Comparison of ENCODE assay signal across 12 mouse cellular contexts in genomic region chr2:79362029-79362428, GRCm38 (mm10).
DNase-seq lines count a peak whose midpoint lies in the region; ATAC-seq and TF ChIP-seq lines count a peak whose summit lies in the region.
"Had no signal": no experiment of that assay in that cellular context is flagged by ENCODE, and none has a peak within 500 bp of the region (broad histone marks: within the 10 kb centered on the region; RNA-seq: fewer than 3 reads in every experiment).

No protein-coding gene starts in this region.

- no peaks in the 10 kb centered on the region for H3K4me1 ChIP-seq in midbrain, embryonic 11.5 days (ENCODE audit: control insufficient read depth, insufficient read depth, low read length)
- no peaks in the 10 kb centered on the region; the same call in 1 of the 2 replicates for H3K4me1 ChIP-seq in midbrain, embryonic 15.5 days
- peaks cover 6% of the 10 kb centered on the region; the same call in 1 of the 2 replicates for H3K4me1 ChIP-seq in heart, embryonic 12.5 days (replicated peaks)
- H3K4me1 ChIP-seq: embryonic facial prominence, embryonic 13.5 days; limb, embryonic 13.5 days had no signal

- no peak for TF ChIP-seq CTCF in layer of hippocampus, adult 2 months (conservative IDR thresholded peaks at IDR 0.05)

- WGBS in midbrain, embryonic 11.5 days: 86% methylated on average over 6 of the region's 6 CpGs
- WGBS in midbrain, embryonic 15.5 days: 51% methylated on average over 6 of the region's 6 CpGs
- 70% methylated on average over 6 of the region's 6 CpGs for WGBS in heart, embryonic 12.5 days

- intact Hi-C loops in left cerebral cortex, postnatal 14 days (cut with DNase I): no loop called here
- intact Hi-C loops in gastrocnemius, postnatal 14 days (cut with DNase I; ENCODE audit: low total_unique reads): no loop called here

- no peak overlapping the region for H3K4me2 ChIP-seq in midbrain, embryonic 11.5 days
- no peak overlapping the region for H3K4me2 ChIP-seq in midbrain, embryonic 15.5 days
- no peak overlapping the region for H3K4me2 ChIP-seq in heart, embryonic 12.5 days
- H3K4me2 ChIP-seq: embryonic facial prominence, embryonic 13.5 days; limb, embryonic 13.5 days had no signal

- no peak overlapping the region for H3K4me3 ChIP-seq in midbrain, embryonic 11.5 days (ENCODE audit: low read depth, low read length)
- no peak overlapping the region for H3K4me3 ChIP-seq in midbrain, embryonic 15.5 days
- H3K4me3 ChIP-seq in layer of hippocampus, adult 2 months: no peak overlapping the region
- H3K4me3 ChIP-seq in heart, embryonic 12.5 days: no peak overlapping the region
- H3K4me3 ChIP-seq: embryonic facial prominence, embryonic 13.5 days; limb, embryonic 13.5 days had no signal

- no peak overlapping the region for H3K9ac ChIP-seq in midbrain, embryonic 11.5 days (ENCODE audit: low read length)
- no peak overlapping the region for H3K9ac ChIP-seq in midbrain, embryonic 15.5 days
- H3K9ac ChIP-seq in heart, embryonic 12.5 days: no peak overlapping the region
- H3K9ac ChIP-seq: embryonic facial prominence, embryonic 13.5 days; limb, embryonic 13.5 days had no signal

- H3K27ac ChIP-seq in midbrain, embryonic 11.5 days (ENCODE audit: low read depth, low read length): no peak overlapping the region
- no peak overlapping the region for H3K27ac ChIP-seq in midbrain, embryonic 15.5 days
- H3K27ac ChIP-seq in layer of hippocampus, adult 2 months: no peak overlapping the region
- no peak overlapping the region for H3K27ac ChIP-seq in heart, embryonic 12.5 days (ENCODE audit: poor library complexity, severe bottlenecking)
- H3K27ac ChIP-seq: embryonic facial prominence, embryonic 13.5 days; kidney, postnatal 0 days; limb, embryonic 13.5 days had no signal

- ATAC-seq in midbrain, embryonic 11.5 days (ENCODE audit: low FRiP score): no peak
- no peak; the same call in 1 of the 2 replicates for ATAC-seq in midbrain, embryonic 15.5 days (replicated peaks)
- no peak for ATAC-seq in heart, embryonic 12.5 days (ENCODE audit: insufficient number of reproducible peaks, low FRiP score)

- H3K9me3 ChIP-seq in midbrain, embryonic 11.5 days (ENCODE audit: control insufficient read depth, low read length): no peaks in the 10 kb centered on the region
- no peaks in the 10 kb centered on the region for H3K9me3 ChIP-seq in midbrain, embryonic 15.5 days
- no peaks in the 10 kb centered on the region for H3K9me3 ChIP-seq in heart, embryonic 12.5 days (replicated peaks)
- H3K9me3 ChIP-seq: embryonic facial prominence, embryonic 13.5 days; limb, embryonic 13.5 days had no signal

- no peaks in the 10 kb centered on the region for H3K36me3 ChIP-seq in midbrain, embryonic 11.5 days (ENCODE audit: control insufficient read depth, insufficient read depth, low read length)
- no peaks in the 10 kb centered on the region for H3K36me3 ChIP-seq in midbrain, embryonic 15.5 days (replicated peaks)
- no peaks in the 10 kb centered on the region for H3K36me3 ChIP-seq in heart, embryonic 12.5 days
- H3K36me3 ChIP-seq: embryonic facial prominence, embryonic 13.5 days; limb, embryonic 13.5 days had no signal

- DNase-seq in midbrain, embryonic 11.5 days (ENCODE audit: low spot score, missing footprints): peak; percentile 59
- DNase-seq in layer of hippocampus, adult 2 months (ENCODE audit: low spot score in 2 of 2): peak; percentile 67 to 74
- DNase-seq in left cerebral cortex, postnatal 14 days (ENCODE audit: low spot score in 2 of 2): peak; percentile 39 to 55
- peak; percentile 34 for DNase-seq in telencephalon, adult 2 months (ENCODE audit: low read depth, low spot score)
- no peak for DNase-seq in gastrocnemius, postnatal 14 days
- DNase-seq: cerebellum, postnatal 14 days; lung, adult 2 months had no signal

- no peaks in the 10 kb centered on the region for H3K27me3 ChIP-seq in midbrain, embryonic 11.5 days (ENCODE audit: control insufficient read depth, insufficient read depth, low read length)
- no peaks in the 10 kb centered on the region for H3K27me3 ChIP-seq in midbrain, embryonic 15.5 days (replicated peaks)
- no peaks in the 10 kb centered on the region for H3K27me3 ChIP-seq in heart, embryonic 12.5 days (replicated peaks)
- H3K27me3 ChIP-seq: embryonic facial prominence, embryonic 13.5 days; limb, embryonic 13.5 days had no signal
